Mouse (Mus musculus): ENCODE results near the gene Fam222b. TPM values are rescaled to one million over a fixed set of nuclear protein-coding genes. Genes with fewer than 3 reads are reported as not detected.
"Not testable (repeated sequence)": the region's sequence is repeated elsewhere in the genome, so short reads cannot be mapped to it uniquely, and the experiment has no call there.

Gene Fam222b
- total RNA-seq, 2 experiments from 2014 or later = 17.1 to 17.5 TPM

- DNase-seq = no peak
These were observed 6.6 kb upstream of the Fam222b start for GRCm38 (mm10) chr11:78087756-78088281.

DNA sequence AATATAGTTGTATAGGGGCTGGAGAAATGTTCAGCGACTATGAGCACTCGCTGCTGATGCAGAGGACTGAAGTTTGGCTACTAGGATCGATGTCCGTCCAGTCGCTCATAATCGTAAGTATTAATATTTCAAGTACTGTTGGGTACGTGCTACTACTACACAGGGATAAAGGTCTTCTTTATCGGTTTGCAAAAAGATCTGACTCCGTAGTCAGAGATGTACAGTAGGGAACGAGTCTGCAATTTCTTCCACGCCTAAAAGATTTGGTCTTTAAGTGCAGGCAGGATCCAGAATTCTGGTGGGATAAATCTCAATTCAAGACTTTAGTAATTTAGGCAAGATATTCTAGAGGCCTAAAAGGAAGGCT, 340 bp upstream of the Fam222b start:
- DNase-seq = no peak

GRCm38 (mm10) chr11:78095144-78095516, 670 bp downstream of the Fam222b start:
- DNase-seq = no peak

DNA sequence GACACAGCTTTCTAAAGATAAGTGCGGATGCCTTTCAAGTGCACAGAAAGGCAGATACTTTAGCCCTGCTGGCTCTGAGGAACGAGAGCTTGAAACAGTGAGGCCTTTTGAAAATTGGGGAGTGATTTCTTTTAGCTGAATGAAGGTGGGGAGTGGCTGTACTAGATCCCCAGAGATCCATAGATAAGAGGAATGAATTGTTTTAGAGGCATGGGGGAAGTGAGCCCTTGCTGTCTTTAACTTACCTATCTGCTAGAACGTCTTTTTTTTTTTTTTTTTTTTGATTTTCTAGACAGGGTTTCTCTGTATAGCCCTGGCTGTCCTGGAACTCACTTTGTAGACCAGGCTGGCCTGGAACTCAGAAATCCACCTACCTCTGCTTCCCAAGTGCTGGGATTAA, 2.6 kb downstream of the Fam222b start:
- DNase-seq = no peak

GRCm38 (mm10) chr11:78100746-78101145, 6.3 kb downstream of the Fam222b start:
- DNase-seq = no peak

- no peak for DNase-seq
These were observed 7.7 kb downstream of the Fam222b start for GRCm38 (mm10) chr11:78102142-78102541.

- DNase-seq = no peak
These were observed 8.7 kb downstream of the Fam222b start for GRCm38 (mm10) chr11:78102958-78103747.

DNA sequence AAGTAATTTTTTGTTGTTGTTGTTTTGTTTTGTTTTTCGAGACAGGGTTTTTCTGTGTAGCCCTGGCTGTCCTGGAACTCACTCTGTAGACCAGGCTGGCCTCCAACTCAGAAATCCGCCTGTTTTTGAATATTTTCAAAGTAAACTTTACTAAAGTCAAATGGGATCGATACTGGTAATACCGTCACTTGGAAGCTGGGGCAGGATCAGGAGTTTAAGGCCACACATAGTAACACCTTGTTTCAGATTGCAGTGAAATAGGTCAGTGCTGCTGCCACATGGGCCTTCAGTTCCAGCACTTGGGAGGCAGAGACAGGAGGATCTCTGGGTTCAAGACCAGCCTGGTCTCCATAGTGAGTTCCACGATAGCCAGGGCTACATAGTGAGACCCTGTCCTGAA, 10.0 kb downstream of the Fam222b start:
- DNase-seq = no peak

DNA sequence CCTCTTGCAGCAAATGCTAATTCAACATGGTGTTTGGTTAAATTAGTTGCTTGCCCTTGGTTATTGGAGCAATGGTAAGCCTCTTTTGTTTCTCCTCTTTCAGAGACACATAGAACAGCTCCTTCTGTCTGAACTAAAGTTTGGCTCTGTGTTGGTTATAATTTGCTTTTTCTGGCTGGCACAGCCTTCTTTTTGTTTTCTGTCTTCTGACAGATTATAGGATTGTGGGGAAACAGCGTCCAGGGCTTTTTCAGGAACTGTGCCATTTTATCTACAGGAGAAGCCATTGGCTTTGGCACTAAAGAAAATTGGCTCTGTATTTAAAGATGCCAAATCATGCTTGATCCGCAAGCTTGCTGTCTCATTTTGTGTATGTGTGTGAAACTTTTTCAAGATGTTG, 19.2 kb downstream of the Fam222b start:
- DNase-seq = no peak

DNA sequence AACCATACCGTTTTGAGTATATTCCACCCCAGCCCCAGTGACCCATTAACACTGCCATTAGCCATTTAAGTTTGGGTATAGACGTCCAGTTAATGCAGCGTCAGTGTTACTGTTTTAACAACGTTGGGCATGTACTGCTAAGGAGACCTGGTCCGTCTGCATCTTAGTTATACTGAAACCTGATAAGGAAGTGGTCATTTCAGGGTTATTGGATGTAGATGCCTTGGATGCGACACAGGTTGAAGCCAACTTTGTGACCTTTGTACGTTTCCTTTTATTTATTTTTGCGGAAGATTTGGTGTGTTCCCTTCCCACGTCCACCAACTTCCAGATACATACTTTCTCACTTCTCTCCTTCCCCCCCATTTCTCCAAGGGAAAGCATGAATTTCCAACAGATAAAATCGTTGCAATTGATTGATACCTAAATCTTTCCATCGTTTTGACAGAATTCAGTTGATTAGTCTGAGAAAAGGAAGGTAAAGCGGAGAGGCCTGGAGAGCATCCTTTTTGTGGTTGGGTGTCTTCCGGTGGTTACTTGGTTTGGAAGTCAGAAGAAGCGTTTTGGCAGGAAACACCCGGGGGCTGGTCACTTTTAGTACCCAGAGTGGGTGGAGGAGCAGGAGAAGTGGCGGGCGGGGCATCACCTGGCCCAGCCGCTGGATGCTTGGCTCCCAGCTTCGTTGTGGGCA, 20.4 kb downstream of the Fam222b start:
- no peak for DNase-seq

GRCm38 (mm10) chr11:78115367-78116145, 21.1 kb downstream of the Fam222b start:
- DNase-seq = peak; percentile 96

- DNase-seq = no peak
These were observed 21.6 kb downstream of the Fam222b start for GRCm38 (mm10) chr11:78116146-78116410.

GRCm38 (mm10) chr11:78118467-78118866, 24.0 kb downstream of the Fam222b start:
- no peak for DNase-seq

- no peak for DNase-seq
These were observed 25.4 kb downstream of the Fam222b start for GRCm38 (mm10) chr11:78119898-78120297.

- DNase-seq = peak; percentile 29
These were observed 26.7 kb downstream of the Fam222b start for GRCm38 (mm10) chr11:78121176-78121575.

- no peak for DNase-seq
These were observed 28.4 kb downstream of the Fam222b start for GRCm38 (mm10) chr11:78122815-78123214.

DNA sequence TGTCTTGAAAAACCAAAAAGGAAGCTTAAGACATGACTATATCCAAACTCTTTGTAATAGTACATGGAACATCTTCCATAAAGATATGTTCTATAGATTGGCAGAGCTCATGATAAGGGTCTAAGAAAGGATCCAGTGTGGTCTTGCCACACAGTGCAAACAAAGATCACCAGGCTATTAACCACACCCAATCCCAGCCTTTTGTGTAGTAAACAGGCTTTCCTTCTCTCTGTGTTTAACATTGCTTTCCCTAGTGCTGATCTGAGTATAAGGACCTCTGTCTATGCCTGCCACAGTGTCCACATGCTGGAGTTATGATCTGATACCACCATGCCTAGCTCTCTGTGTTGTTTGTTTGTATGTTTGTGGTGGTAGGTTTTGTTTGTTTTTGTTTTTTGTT, 29.3 kb downstream of the Fam222b start:
- no peak for DNase-seq

GRCm38 (mm10) chr11:78125691-78126090, 31.2 kb downstream of the Fam222b start:
- DNase-seq = no peak

DNA sequence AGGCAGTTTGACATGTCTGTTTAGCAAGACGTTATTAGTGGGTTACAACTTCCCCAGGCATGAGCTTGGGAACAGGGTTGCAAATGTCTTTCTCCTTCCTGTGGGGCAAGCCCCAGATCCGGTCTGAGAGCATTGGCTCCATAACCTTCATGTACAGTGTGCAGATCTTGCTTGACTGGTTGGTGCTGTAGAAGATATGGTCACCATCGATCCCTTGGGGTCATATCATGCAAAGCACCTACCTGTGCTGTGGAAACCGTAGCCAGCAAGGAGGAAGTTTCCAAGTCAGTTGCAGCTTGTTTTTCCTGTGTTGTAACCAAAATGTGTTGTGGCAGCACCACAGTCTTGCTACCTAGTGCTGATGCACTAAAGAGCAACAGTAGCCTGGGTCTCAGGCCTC, 32.3 kb downstream of the Fam222b start:
- DNase-seq = no peak

- DNase-seq = no peak
These were observed 35.0 kb downstream of the Fam222b start for GRCm38 (mm10) chr11:78129458-78129857.

DNA sequence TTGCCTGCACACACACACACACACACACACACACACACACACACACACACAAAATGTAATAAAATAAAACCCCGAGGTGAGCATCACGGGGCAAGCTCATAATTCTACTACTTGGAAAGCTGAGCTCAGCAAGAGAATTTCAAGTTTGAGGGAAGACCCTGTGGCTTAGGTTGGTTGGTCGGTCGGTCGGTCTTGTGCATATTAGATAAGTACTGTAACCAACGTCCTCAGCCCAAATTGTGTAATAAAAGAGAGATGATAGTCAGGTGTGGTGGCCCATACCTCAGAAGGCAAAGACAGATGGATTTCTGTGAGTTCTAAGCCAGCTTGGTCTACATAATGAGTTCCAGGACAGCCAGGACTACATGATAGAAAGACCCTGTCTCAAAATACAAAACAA, 39.5 kb downstream of the Fam222b start:
- no peak for DNase-seq

DNA sequence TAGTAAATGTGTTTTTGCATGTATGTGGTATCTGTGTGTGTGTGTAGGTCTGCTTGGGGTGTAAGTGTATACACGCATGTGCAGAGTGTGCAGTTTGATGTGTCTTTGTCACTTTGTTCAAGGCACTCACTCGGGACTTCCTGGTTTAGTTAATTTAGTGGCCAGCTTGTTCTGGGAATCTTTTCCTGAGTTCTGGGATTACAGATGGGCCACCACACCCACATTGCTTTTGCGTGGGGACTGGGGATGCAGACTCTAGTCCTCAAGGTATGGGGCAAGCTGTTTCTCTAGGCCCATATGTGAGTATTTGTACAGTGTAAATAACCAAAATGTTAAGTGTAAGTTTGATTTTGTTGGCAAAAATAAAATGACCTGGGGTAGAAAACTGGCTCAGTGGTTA, 39.9 kb downstream of the Fam222b start:
- DNase-seq = no peak

DNA sequence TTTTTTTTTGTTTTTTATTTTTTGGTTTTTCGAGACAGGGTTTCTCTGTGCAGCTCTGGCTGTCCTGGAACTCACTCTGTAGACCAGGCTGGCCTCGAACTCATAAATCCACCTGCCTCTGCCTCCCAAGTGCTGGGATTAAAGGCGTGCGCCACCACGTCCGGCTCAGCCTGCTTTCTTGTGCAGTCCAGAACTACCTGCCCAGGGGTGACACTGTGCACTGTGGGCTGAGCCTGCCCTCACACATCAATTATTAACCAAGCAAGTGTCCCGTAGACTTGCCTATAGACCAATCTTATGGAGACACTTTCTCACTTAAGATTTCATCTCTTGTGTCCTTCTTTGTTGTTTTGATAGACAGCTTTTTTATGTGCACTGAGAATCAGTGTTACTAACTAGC, 40.9 kb downstream of the Fam222b start:
- DNase-seq = not testable (repeated sequence)
